ENCODE assay signal across 8 mouse cellular contexts in genomic region chr9:108461181-108461631, GRCm38 (mm10). TPM values are rescaled to one million over a fixed set of nuclear protein-coding genes. Genes with fewer than 3 reads are reported as not detected.
DNase-seq lines count a peak whose midpoint lies in the region; ATAC-seq lines count a peak whose summit lies in the region.

Gene Klhdc8b, minus strand, starts transcription at chr9:108461581.

- peak within 1 kb of the TSS; percentile 82 for H3K27ac ChIP-seq in heart, embryonic 12.5 days (ENCODE audit: poor library complexity, severe bottlenecking)
- peak within 1 kb of the TSS; percentile 94 for H3K27ac ChIP-seq in midbrain, embryonic 10.5 days (replicated peaks)

- peak within 1 kb of the TSS; percentile 80 for H3K4me3 ChIP-seq in heart, embryonic 12.5 days
- peak within 1 kb of the TSS; percentile 97 for H3K4me3 ChIP-seq in midbrain, embryonic 10.5 days

- H3K9me3 ChIP-seq in heart, embryonic 12.5 days (replicated peaks), result no peaks in the 10 kb centered on the region
- H3K9me3 ChIP-seq in midbrain, embryonic 10.5 days (replicated peaks), result no peaks in the 10 kb centered on the region

- peaks cover 39% of the 10 kb centered on the region for H3K36me3 ChIP-seq in heart, embryonic 12.5 days
- peaks cover 41% of the 10 kb centered on the region for H3K36me3 ChIP-seq in midbrain, embryonic 10.5 days

- DNase-seq in heart, adult 9 months (ENCODE audit: low spot score in 2 of 2), result no peak
- DNase-seq in R1 (ENCODE audit: low read depth, low spot score), result peak; percentile 65
- no peak for DNase-seq in gonadal fat pad, adult 2 months (ENCODE audit: low read depth)
- peak; percentile 48 for DNase-seq in kidney, postnatal 14 days
- DNase-seq in midbrain, embryonic 10.5 days (ENCODE audit: low spot score), result no peak
- no peak for DNase-seq in right cerebral cortex, postnatal 14 days
- no peak for DNase-seq in Muller cell, postnatal 12 days (ENCODE audit: inconsistent ontology term)

- WGBS in heart, embryonic 12.5 days, result 21% methylated on average over 11 of the region's 11 CpGs
- 29% methylated on average over 11 of the region's 11 CpGs for WGBS in midbrain, embryonic 10.5 days

- ATAC-seq in heart, embryonic 12.5 days (ENCODE audit: insufficient number of reproducible peaks, low FRiP score), result no peak

- peak within 1 kb of the TSS; percentile 84 for H3K9ac ChIP-seq in heart, embryonic 12.5 days

- H3K4me1 ChIP-seq in heart, embryonic 12.5 days (replicated peaks), result peaks cover 15% of the 10 kb centered on the region
- H3K4me1 ChIP-seq in midbrain, embryonic 10.5 days, result peaks cover 23% of the 10 kb centered on the region

- peak within 1 kb of the TSS; percentile 96 for H3K4me2 ChIP-seq in heart, embryonic 12.5 days

- no peaks in the 10 kb centered on the region; the same call in 1 of the 2 replicates for H3K27me3 ChIP-seq in heart, embryonic 12.5 days (replicated peaks)
- H3K27me3 ChIP-seq in midbrain, embryonic 10.5 days (ENCODE audit: low read depth, poor library complexity, severe bottlenecking), result no peaks in the 10 kb centered on the region

RNA-seq across cellular contexts. Expression of gene Klhdc8b, which starts in this region (rescaled TPM):
- polyA plus RNA-seq in heart, embryonic 12.5 days (2016; fragmentation: Nextera tagmentation; extraction: Ambion mirVana), result 96.5 and 99.1 TPM in 2 replicates
- polyA plus RNA-seq in gonadal fat pad, adult 2 months (2012; rRNA removed), result 56.8 and 58.8 TPM in 2 replicates
- 43.1 and 52.1 TPM in 2 replicates for polyA plus RNA-seq in midbrain, embryonic 10.5 days (2016; fragmentation: Nextera tagmentation; extraction: Ambion mirVana)

Comparison
In these comparisons a context has a peak if more than half of its experiments do, and no peak if none do; other contexts are left out.
1. DNase-seq: peak in R1 (single experiment) and kidney, postnatal 14 days (single experiment); none in heart, adult 9 months (0 of 2), gonadal fat pad, adult 2 months (single experiment), midbrain, embryonic 10.5 days (single experiment), right cerebral cortex, postnatal 14 days (single experiment) and Muller cell, postnatal 12 days (single experiment).